Mouse (Mus musculus): ENCODE measurements around the gene Atxn2. TPM values are rescaled to one million over a fixed set of nuclear protein-coding genes. Genes with fewer than 3 reads are reported as not detected.
"Not testable (repeated sequence)": the region's sequence is repeated elsewhere in the genome, so short reads cannot be mapped to it uniquely, and the experiment has no call there.

The Atxn2 gene
- total RNA-seq (2021), result 100 to 1,000 TPM; 156 to 219 TPM
- long read RNA-seq, experiment 1, partial matches to known transcripts, result 12 of 15 reads
- long read RNA-seq, experiment 1, other reads (novel, unspliced or antisense), result 3 of 15 reads
- long read RNA-seq, experiment 2, partial matches to known transcripts, result 4 of 17 reads
- long read RNA-seq, experiment 2, other reads (novel, unspliced or antisense), result 13 of 17 reads

GRCm38 (mm10) chr5:121711174-121711927 is at the start of gene Atxn2:
Atxn2 (plus strand) TSS chr5:121711337.
- peak; percentile 93 for DNase-seq

GRCm38 (mm10) chr5:121661494-121661893 is 49.6 kb upstream of the Atxn2 start:
- DNase-seq, result no peak

- DNase-seq, result no peak
Observed at GRCm38 (mm10) chr5:121663456-121663855, 47.7 kb upstream of the Atxn2 start.

GRCm38 (mm10) chr5:121664078-121664477 is 47.1 kb upstream of the Atxn2 start:
- DNase-seq, result no peak

- DNase-seq, result no peak
Observed at GRCm38 (mm10) chr5:121664971-121665370, 46.2 kb upstream of the Atxn2 start.

- no peak for DNase-seq
Observed at GRCm38 (mm10) chr5:121667067-121667466, 44.1 kb upstream of the Atxn2 start.

- no peak for DNase-seq
Observed at GRCm38 (mm10) chr5:121668411-121668810, 42.7 kb upstream of the Atxn2 start.

GRCm38 (mm10) chr5:121670412-121670811 is 40.7 kb upstream of the Atxn2 start:
- peak; percentile 25 for DNase-seq

- no peak for DNase-seq
Observed at GRCm38 (mm10) chr5:121682250-121682649, 28.9 kb upstream of the Atxn2 start.

- no peak for DNase-seq
Observed at GRCm38 (mm10) chr5:121685495-121685894, 25.6 kb upstream of the Atxn2 start.

- DNase-seq, result no peak
Observed at GRCm38 (mm10) chr5:121686113-121686898, 24.8 kb upstream of the Atxn2 start.

GRCm38 (mm10) chr5:121690482-121691211 is 20.5 kb upstream of the Atxn2 start:
- DNase-seq, result peak; percentile 58

GRCm38 (mm10) chr5:121691436-121691835 is 19.7 kb upstream of the Atxn2 start:
- DNase-seq, result not testable (repeated sequence)

- no peak for DNase-seq
Observed at GRCm38 (mm10) chr5:121692897-121693296, 18.2 kb upstream of the Atxn2 start.

- DNase-seq, result no peak
Observed at GRCm38 (mm10) chr5:121696761-121697160, 14.4 kb upstream of the Atxn2 start.

GRCm38 (mm10) chr5:121699891-121700290 is 11.2 kb upstream of the Atxn2 start:
- no peak for DNase-seq

GRCm38 (mm10) chr5:121700496-121700895 is 10.6 kb upstream of the Atxn2 start:
- DNase-seq, result peak; percentile 61

- peak; percentile 43 for DNase-seq
Observed at GRCm38 (mm10) chr5:121701111-121701769, 9.9 kb upstream of the Atxn2 start.

- no peak for DNase-seq
Observed at GRCm38 (mm10) chr5:121703341-121703740, 7.8 kb upstream of the Atxn2 start.

- DNase-seq, result no peak
Observed at GRCm38 (mm10) chr5:121704512-121705248, 6.5 kb upstream of the Atxn2 start.

- DNase-seq, result no peak
Observed at GRCm38 (mm10) chr5:121710402-121710801, 735 bp upstream of the Atxn2 start.
